Mouse (Mus musculus) mouse trophoblast stem cell (cell line): ENCODE measurements around the gene Gm13275.
"Not testable (repeated sequence)": the region's sequence is repeated elsewhere in the genome, so short reads cannot be mapped to it uniquely, and the experiment has no call there.

Experiments used
- in situ Hi-C, 2 experiments: fragments of 300-500 bp; cut with MseI, MboI; formaldehyde crosslinking; loops; 2 replicates in 1 of 2; 3 replicates in 1 of 2; pipeline ENCODE4 v1.15.1; 2025

Gm13275 gene

GRCm38 (mm10) chr4:88797097-88797496 lies 2.8 kb downstream of the Gm13275 start, which contains the start of gene Gm13279:
Gene Gm13279 (plus strand): TSS chr4:88797397.
- in situ Hi-C loops: not testable (repeated sequence)

GRCm38 (mm10) chr4:88799365-88799764 lies 5.1 kb downstream of the Gm13275 start, which contains the start of gene Gm13285:
Gene Gm13285 (plus strand): TSS chr4:88799665.
- in situ Hi-C loops: not testable (repeated sequence)

GRCm38 (mm10) chr4:88802954-88803353 lies 8.7 kb downstream of the Gm13275 start, which contains the start of gene Gm13287:
Gene Gm13287 (plus strand): TSS chr4:88803254.
- in situ Hi-C loops: not testable (repeated sequence)

GRCm38 (mm10) chr4:88805231-88805630 lies 10.9 kb downstream of the Gm13275 start, which contains the start of gene Gm13288:
Gene Gm13288 (plus strand): TSS chr4:88805531.
- in situ Hi-C loops: not testable (repeated sequence)

- in situ Hi-C loops: not testable (repeated sequence)
Measured at GRCm38 (mm10) chr4:88805761-88806160, 11.5 kb downstream of the Gm13275 start.

- in situ Hi-C loops: no loop called here
Measured at GRCm38 (mm10) chr4:88815928-88816327, 21.6 kb downstream of the Gm13275 start, which contains the start of gene Ifna7. Gene Ifna7 (plus strand): TSS chr4:88816228.

GRCm38 (mm10) chr4:88819659-88820058 lies 25.4 kb downstream of the Gm13275 start, which contains the start of gene Ifna11:
Gene Ifna11 (plus strand): TSS chr4:88819959.
- in situ Hi-C loops: no loop called here

- in situ Hi-C loops: no loop called here
Measured at GRCm38 (mm10) chr4:88822995-88823394, 28.7 kb downstream of the Gm13275 start.

GRCm38 (mm10) chr4:88827116-88827515 lies 32.8 kb downstream of the Gm13275 start, which contains the start of gene Ifna6:
Gene Ifna6 (plus strand): TSS chr4:88827416.
- in situ Hi-C loops: not testable (repeated sequence)

- in situ Hi-C loops: no loop called here
Measured at GRCm38 (mm10) chr4:88830523-88830922, 36.2 kb downstream of the Gm13275 start.

GRCm38 (mm10) chr4:88835225-88835624 lies 40.9 kb downstream of the Gm13275 start, which contains the start of gene Ifna5:
Gene Ifna5 (plus strand): TSS chr4:88835525.
- in situ Hi-C loops: not testable (repeated sequence)

GRCm38 (mm10) chr4:88838828-88839227 lies 44.5 kb downstream of the Gm13275 start:
- in situ Hi-C loops: no loop called here

- in situ Hi-C loops: no loop called here
Measured at GRCm38 (mm10) chr4:88840058-88840457, 45.8 kb downstream of the Gm13275 start.

- in situ Hi-C loops: no loop called here
Measured at GRCm38 (mm10) chr4:88841438-88841911, 47.2 kb downstream of the Gm13275 start, which contains the start of gene Ifna4. Gene Ifna4 (plus strand): TSS chr4:88841861.
